ENCODE assay signal across 29 mouse cellular contexts in genomic region chrX:166272646-166273045, GRCm38 (mm10). TPM values are rescaled to one million over a fixed set of nuclear protein-coding genes. Genes with fewer than 3 reads are reported as not detected.
DNase-seq lines count a peak whose midpoint lies in the region; ATAC-seq and TF ChIP-seq lines count a peak whose summit lies in the region.
"Had no signal": no experiment of that assay in that cellular context is flagged by ENCODE, and none has a peak within 500 bp of the region (broad histone marks: within the 10 kb centered on the region; RNA-seq: fewer than 3 reads in every experiment).

No protein-coding gene starts in this region.

- no peaks in the 10 kb centered on the region for H3K36me3 ChIP-seq in forebrain, embryonic 14.5 days (ENCODE audit: control insufficient read depth, insufficient read depth, low read length)
- no peaks in the 10 kb centered on the region for H3K36me3 ChIP-seq in forebrain, embryonic 11.5 days (ENCODE audit: control insufficient read depth, insufficient read depth, low read length)
- H3K36me3 ChIP-seq in neural tube, embryonic 13.5 days = no peaks in the 10 kb centered on the region
- H3K36me3 ChIP-seq: embryonic facial prominence, embryonic 10.5 days; embryonic facial prominence, embryonic 15.5 days; heart, embryonic 13.5 days; intestine, embryonic 15.5 days; limb, embryonic 13.5 days; midbrain, embryonic 12.5 days had no signal

- no peaks in the 10 kb centered on the region for H3K27me3 ChIP-seq in forebrain, embryonic 14.5 days (replicated peaks; ENCODE audit: control insufficient read depth, insufficient read depth, low read length)
- peaks cover 3% of the 10 kb centered on the region; the same call in 1 of the 2 replicates for H3K27me3 ChIP-seq in forebrain, embryonic 11.5 days (ENCODE audit: control insufficient read depth, insufficient read depth, low read length)
- no peaks in the 10 kb centered on the region for H3K27me3 ChIP-seq in neural tube, embryonic 13.5 days
- H3K27me3 ChIP-seq: heart, embryonic 13.5 days; intestine, embryonic 15.5 days had no signal

- H3K27ac ChIP-seq in forebrain, embryonic 14.5 days (ENCODE audit: low read depth, low read length) = peak overlapping the region; percentile 33; the same call in 1 of the 2 replicates
- no peak overlapping the region for H3K27ac ChIP-seq in forebrain, embryonic 11.5 days (ENCODE audit: low read depth, low read length)
- H3K27ac ChIP-seq in layer of hippocampus, adult 2 months = peak overlapping the region; percentile 81
- peak overlapping the region; percentile 74 for H3K27ac ChIP-seq in neural tube, embryonic 13.5 days (replicated peaks)
- H3K27ac ChIP-seq: embryonic facial prominence, embryonic 10.5 days; embryonic facial prominence, embryonic 15.5 days; heart, embryonic 13.5 days; intestine, embryonic 15.5 days had no signal

- peak; percentile 35; the same call in 1 of the 2 replicates for ATAC-seq in forebrain, embryonic 14.5 days
- ATAC-seq in forebrain, embryonic 11.5 days (replicated peaks; ENCODE audit: low FRiP score) = no peak
- ATAC-seq in neural tube, embryonic 13.5 days (ENCODE audit: low read depth) = no peak
- ATAC-seq: CD4-positive, CD25-positive, alpha-beta regulatory T cell, adult 4 months; intestine, embryonic 15.5 days had no signal

- H3K4me2 ChIP-seq in forebrain, embryonic 14.5 days (ENCODE audit: low read length) = no peak overlapping the region
- no peak overlapping the region for H3K4me2 ChIP-seq in forebrain, embryonic 11.5 days (ENCODE audit: low read depth, low read length, severe bottlenecking)
- H3K4me2 ChIP-seq in neural tube, embryonic 13.5 days = no peak overlapping the region
- H3K4me2 ChIP-seq: embryonic facial prominence, embryonic 15.5 days; heart, embryonic 13.5 days; intestine, embryonic 15.5 days; limb, embryonic 13.5 days; liver, embryonic 11.5 days; midbrain, embryonic 12.5 days had no signal

- no peaks in the 10 kb centered on the region for H3K4me1 ChIP-seq in forebrain, embryonic 14.5 days (ENCODE audit: control insufficient read depth, insufficient read depth, low read length)
- H3K4me1 ChIP-seq in forebrain, embryonic 11.5 days (replicated peaks; ENCODE audit: control insufficient read depth, insufficient read depth, low read length) = no peaks in the 10 kb centered on the region
- peaks cover 12% of the 10 kb centered on the region for H3K4me1 ChIP-seq in neural tube, embryonic 13.5 days (replicated peaks)
- H3K4me1 ChIP-seq: embryonic facial prominence, embryonic 10.5 days; embryonic facial prominence, embryonic 15.5 days; heart, embryonic 13.5 days; intestine, embryonic 15.5 days had no signal

- DNase-seq in forebrain, embryonic 14.5 days (ENCODE audit: low spot score) = peak; percentile 57
- DNase-seq in forebrain, embryonic 11.5 days (ENCODE audit: low spot score) = no peak
- DNase-seq in layer of hippocampus, adult 2 months (ENCODE audit: low spot score in 2 of 2) = no peak
- no peak for DNase-seq in layer of hippocampus, postnatal 36 days
- no peak for DNase-seq in neural tube, embryonic 10.5 days (ENCODE audit: extremely low spot score, low spot score)
- DNase-seq in frontal cortex, postnatal 25 days (ENCODE audit: low spot score in 2 of 2) = no peak
- DNase-seq: adrenal gland, postnatal 14 days; cerebellum, adult 11-12 months; cerebellum, postnatal 10 days; gastrocnemius, postnatal 10 days; heart, postnatal 10 days; kidney, adult 2 months; kidney, postnatal 36 days; lung, postnatal 4 days; right cerebral cortex, adult 18-20 months; spleen, adult 18-20 months; thymus, adult 18-20 months; thymus, postnatal 36 days had no signal

- no peak for TF ChIP-seq CTCF in layer of hippocampus, adult 2 months (conservative IDR thresholded peaks at IDR 0.05)

- WGBS in forebrain, embryonic 14.5 days = 49% methylated on average over 6 of the region's 6 CpGs
- 82% methylated on average over 6 of the region's 6 CpGs for WGBS in forebrain, embryonic 11.5 days
- WGBS in neural tube, embryonic 13.5 days = 61% methylated on average over 6 of the region's 6 CpGs

- H3K4me3 ChIP-seq in forebrain, embryonic 14.5 days (ENCODE audit: low read depth, low read length) = no peak overlapping the region
- H3K4me3 ChIP-seq in forebrain, embryonic 11.5 days (ENCODE audit: low read depth, low read length) = no peak overlapping the region
- no peak overlapping the region for H3K4me3 ChIP-seq in layer of hippocampus, adult 2 months
- H3K4me3 ChIP-seq in neural tube, embryonic 13.5 days = no peak overlapping the region
- H3K4me3 ChIP-seq: embryonic facial prominence, embryonic 10.5 days; embryonic facial prominence, embryonic 15.5 days; heart, embryonic 13.5 days; intestine, embryonic 15.5 days; limb, embryonic 13.5 days; megakaryocyte, embryonic 14.5 days; midbrain, embryonic 12.5 days had no signal

- no peak overlapping the region for H3K9ac ChIP-seq in forebrain, embryonic 14.5 days (ENCODE audit: low read length)
- no peak overlapping the region for H3K9ac ChIP-seq in forebrain, embryonic 11.5 days (ENCODE audit: low read length)
- H3K9ac ChIP-seq in neural tube, embryonic 13.5 days = no peak overlapping the region
- H3K9ac ChIP-seq: embryonic facial prominence, embryonic 15.5 days; heart, embryonic 13.5 days; intestine, embryonic 15.5 days; limb, embryonic 13.5 days; midbrain, embryonic 12.5 days had no signal

- no peaks in the 10 kb centered on the region for H3K9me3 ChIP-seq in forebrain, embryonic 14.5 days (replicated peaks; ENCODE audit: control insufficient read depth, low read length)
- no peaks in the 10 kb centered on the region for H3K9me3 ChIP-seq in forebrain, embryonic 11.5 days (ENCODE audit: control insufficient read depth, low read length)
- no peaks in the 10 kb centered on the region for H3K9me3 ChIP-seq in neural tube, embryonic 13.5 days
- H3K9me3 ChIP-seq: embryonic facial prominence, embryonic 10.5 days; embryonic facial prominence, embryonic 15.5 days; heart, embryonic 13.5 days; intestine, embryonic 15.5 days; limb, embryonic 13.5 days; megakaryocyte, embryonic 14.5 days; midbrain, embryonic 12.5 days had no signal

RNA-seq across cellular contexts. Expression of gene Gpm6b, which starts 33.9 kb away (rescaled TPM):
- 245 and 296 TPM in 2 replicates for polyA plus RNA-seq in forebrain, embryonic 14.5 days (2014; fragmentation: Nextera tagmentation; extraction: Ambion mirVana)
- 97.7 and 104 TPM in 2 replicates for polyA plus RNA-seq in forebrain, embryonic 11.5 days (2014; fragmentation: Nextera tagmentation; extraction: Ambion mirVana)
- 100 to 1,000 TPM; 664 to 679 TPM for total RNA-seq in layer of hippocampus, adult 2 months (2021)
- total RNA-seq in layer of hippocampus, postnatal 36 days (2021) = 100 to 1,000 TPM; 698 to 732 TPM
- polyA plus RNA-seq in neural tube, embryonic 13.5 days (2015; fragmentation: Nextera tagmentation; extraction: Ambion mirVana) = 226 and 240 TPM in 2 replicates
- total RNA-seq: monocyte, adult 5-6 weeks had no signal
